Mouse (Mus musculus) 3T3-L1 (cell line): ENCODE data around the gene Map2k6.

Experiments
- DNase-seq: peaks from one replicate; pipeline ENCODE4 v3.0.0-alpha.2; 2015; ENCODE audit warnings: low read depth, low spot score

The Map2k6 gene

DNA sequence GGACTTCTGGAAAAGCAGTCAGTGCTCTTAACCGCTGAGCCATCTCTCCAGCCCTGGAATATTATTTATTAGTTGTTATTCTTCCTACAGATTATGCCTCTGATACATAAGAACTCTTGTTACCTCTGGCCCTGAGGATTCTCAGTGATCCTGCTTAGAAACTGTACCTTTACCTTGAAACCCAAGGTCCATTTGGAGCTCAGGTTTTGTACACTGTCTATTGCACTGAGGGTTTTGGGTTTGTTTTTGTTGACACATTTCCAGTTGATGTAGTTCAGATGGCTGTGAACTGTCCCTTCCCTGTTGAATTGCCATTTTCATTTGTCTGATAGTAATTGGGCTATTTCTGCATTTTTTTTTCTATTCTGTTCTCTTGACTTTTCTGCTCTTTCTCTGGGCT, 85.5 kb downstream of the Map2k6 start:
- no peak for DNase-seq

DNA sequence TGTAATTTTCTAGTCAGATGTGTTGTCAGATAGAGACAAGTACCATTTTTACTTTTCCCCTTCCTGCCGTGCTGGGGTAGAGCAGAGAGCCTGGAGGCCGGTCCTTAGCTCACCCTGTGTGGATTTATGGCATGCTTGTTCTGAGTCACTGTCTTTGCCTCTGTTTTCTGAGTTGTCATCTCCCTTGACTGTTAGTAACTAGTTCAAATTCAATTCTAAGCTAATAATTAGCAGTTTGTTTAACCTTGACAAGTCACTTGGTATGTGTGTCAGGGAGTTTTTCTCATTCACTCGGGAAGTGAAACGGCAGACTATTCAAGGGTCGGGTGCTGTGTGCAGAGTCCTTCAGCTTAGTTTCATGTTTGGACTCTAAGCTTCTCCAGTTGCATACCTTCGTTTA, 86.2 kb downstream of the Map2k6 start:
- DNase-seq: no peak

DNA sequence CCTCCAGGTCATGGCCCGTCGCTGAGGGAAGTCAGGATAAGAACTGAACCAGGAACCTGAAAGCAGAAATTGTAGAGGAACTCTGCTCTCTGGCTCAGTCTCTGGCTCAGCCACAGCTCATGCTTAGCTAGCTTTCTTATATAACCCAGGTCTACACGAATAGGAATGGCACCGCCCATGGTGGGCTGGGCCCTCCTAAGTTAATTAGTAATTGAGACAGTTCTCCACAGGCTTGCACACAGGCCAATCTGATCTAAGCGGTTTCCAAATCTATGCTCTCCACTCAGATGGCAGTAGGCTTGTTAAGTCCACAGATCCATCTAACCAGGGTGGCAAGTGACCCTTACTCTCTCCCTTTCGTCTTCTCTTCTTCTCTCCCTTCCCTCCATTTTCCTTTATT, 88.9 kb downstream of the Map2k6 start:
- no peak for DNase-seq

DNA sequence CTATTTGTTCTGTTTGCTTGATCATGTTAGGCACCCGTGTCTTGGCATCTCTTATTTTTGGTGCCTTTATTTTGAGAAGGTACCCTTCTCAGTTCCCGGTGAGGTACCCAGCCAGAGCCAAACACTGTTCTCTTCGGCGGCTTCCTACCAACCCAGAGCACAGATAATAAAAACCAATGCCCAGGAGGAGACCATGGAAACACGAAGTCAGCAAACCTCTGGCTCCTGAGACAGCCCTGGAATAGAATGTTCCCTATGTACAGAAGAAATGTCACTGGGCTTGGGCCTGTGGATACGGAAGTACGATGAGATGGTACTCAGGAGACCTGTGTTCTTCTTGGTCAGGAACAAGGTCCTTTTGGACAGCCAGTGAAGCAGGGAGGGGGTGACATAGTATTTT, 89.4 kb downstream of the Map2k6 start:
- DNase-seq: no peak

DNA sequence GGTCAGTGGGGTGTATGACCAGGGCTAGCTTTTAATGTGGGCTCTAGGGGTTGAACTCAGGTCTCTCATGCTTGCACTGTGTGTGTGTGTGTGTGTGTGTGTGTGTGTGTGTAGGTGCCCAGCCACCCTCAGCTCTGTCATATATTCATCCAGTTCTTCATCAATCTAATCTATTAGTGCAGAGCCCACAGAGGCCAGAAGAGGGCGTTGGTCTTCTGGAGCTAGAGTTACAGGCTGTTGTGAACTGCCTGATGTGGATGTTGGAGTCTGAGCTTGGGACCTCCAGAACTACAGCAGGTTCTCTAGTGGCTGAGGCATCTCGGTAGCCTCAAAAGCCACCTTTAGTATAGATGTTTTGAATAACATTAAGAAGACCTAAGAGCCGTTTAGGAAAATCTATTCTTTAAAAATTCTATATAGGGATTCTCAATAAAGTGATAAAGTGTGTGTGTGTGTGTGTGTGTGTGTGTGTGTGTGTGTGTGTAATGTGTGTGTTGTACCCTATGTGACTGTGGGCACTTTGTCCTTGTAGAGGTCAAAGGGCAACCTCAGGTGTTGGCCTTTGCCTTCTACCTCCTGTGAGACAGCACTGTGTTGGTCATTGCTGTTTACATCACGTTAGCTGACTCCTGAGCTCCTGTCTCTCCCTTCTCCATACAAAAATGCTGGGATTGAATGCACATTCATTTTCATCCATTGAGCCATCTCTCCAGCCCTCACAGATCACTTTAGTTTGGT, 96.6 kb downstream of the Map2k6 start:
- no peak for DNase-seq

DNA sequence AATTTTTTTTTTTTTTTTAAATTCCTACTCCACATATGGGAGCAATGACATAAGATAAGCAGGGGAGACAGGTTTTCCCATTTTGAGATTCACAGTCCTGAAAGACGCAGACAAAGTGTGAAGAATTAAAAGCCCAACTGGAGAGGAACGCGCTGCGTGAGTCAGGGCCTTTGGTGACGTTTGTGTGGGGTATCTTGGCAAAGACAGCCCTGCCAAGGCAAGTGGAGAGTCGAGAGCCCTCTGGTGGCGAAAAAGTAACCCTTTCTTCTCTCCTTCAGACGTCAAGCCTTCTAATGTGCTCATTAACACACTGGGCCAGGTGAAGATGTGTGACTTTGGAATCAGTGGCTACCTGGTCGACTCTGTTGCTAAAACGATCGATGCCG, 97.1 kb downstream of the Map2k6 start:
- DNase-seq: peak; percentile 70

DNA sequence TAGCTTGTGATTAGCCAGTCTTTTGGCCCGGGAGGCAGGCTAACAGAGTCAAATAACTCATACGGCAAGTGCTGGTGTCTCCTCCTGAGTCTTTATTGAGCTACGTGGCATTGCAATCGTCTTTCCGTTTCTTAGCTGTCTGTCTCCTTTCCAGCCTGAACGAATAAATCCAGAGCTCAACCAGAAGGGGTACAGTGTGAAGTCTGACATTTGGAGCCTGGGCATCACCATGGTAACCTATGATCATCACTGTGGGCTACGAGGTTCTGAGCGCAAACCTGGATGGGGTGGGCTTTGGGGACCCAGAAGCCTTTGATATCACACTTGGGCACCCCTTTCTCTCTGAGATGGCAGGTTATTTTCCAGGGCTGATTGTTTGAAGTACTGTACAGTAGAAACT, 98.8 kb downstream of the Map2k6 start:
- no peak for DNase-seq

DNA sequence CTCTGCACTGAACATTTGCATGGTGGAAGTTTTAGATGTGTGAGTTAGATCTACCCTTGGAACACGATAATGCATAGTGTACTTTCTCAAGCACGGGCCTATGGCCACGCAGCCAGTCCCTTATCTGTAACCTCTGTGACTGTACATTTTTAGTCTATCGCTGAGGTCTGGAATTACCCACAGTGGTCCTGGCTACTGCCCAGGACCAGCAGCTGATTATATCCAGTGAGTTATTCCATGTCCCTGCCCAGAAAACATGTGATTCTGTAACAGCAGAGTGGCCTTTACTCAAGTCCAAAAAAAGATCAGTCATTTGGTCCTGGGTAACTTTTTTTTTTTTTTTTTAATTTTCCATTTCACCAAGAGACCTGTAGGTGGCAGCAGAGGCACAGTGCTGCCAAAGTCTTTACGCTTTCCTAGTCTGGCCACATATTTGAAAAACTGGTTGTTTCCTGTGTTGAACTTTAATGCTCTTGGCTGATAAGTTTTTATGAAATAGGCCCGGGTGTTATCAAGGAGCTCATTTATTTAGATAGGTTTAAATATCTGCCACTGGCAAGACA, 99.8 kb downstream of the Map2k6 start:
- peak; percentile 85 for DNase-seq

DNA sequence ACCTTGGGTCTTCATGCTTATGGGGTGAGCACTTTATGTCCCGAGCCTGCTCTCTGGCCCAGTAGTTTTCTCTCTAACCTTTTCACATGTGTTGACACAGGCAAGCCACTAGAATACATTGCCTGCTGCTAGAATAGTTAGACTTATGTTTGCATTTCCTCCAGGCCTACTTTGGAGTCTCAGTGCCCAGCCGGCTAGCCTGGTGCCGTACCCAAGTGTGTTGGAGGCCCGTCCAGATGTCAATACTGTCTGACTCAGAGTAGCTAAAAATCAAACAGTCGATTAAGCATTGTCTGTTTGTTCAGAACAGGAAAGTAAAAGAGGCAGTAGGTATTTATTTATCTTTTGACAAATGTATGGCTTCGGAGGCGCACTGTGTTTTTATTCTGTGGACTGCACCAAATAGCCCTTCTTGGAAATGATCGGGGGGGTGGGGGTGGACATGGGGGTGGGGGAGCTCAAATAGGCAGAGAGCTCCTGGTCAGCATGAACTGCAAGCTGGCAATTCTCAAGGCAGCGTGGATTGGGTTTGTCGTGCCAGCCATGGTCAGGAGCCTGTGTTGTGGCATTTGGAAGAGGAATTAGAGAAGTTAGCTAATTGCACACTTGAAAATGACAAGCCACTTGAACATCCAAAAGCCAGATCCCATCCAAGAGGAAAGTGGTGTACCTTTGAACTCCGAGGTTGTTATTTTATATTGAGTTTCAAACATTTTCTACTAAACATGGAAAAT, 104.2 kb downstream of the Map2k6 start:
- no peak for DNase-seq

DNA sequence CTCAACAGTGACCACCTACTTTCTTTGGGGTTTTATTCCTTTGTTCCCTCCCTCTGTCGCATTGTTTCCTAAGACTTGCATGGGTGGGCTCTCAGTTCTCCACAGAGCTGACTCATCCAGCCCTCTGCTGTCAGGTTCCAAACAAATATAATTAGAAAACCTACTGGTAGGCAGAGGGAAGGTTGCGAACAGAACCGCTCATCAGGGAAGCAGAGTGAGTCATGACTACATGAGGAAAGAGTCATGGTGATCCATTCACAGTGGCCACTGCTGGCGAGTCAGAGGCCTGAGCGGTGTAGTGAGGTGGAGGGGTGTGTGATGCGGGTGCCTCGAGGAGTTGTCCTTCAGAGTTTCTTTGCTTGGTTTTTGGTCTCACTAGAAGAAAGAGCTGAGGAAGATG, 112.5 kb downstream of the Map2k6 start:
- DNase-seq: peak; percentile 85

DNA sequence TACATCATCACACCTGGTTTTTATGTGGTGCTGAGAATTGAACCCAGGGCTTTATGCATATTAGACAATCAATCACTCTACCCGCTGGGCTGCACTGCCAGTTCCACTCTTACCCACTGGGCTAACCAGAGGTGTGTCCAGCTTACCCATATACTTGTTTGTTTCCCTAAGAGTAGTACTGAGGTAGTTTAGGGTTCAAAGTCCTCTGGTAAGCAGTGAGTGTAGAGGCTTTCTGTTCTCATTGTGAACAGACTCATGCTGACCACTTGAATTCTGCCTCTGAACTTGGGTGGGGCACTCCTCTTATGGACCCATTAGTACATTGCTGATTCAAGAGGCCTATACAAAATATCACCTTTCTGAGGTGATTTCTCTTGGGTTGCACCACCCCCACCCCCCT, 119.7 kb downstream of the Map2k6 start:
- no peak for DNase-seq

DNA sequence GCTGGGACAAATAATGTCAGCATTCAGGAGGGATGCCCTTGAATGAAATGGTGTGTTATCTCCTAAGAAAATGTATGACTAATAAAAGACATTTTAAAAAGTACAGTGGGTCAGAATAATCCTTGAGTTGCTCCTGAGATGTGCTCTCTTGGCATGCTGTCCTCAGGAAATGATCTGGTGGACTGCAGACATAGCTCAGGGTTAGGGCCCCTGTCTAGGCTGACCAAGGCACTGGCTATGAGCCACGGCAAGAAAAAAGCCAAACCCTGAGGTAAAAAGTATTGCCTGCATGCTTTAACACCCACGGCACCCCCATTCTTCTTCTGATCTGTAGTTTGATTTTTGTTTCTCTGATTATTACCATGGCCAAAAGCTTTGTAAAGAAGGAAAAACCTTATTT, 124.0 kb downstream of the Map2k6 start:
- DNase-seq: no peak

DNA sequence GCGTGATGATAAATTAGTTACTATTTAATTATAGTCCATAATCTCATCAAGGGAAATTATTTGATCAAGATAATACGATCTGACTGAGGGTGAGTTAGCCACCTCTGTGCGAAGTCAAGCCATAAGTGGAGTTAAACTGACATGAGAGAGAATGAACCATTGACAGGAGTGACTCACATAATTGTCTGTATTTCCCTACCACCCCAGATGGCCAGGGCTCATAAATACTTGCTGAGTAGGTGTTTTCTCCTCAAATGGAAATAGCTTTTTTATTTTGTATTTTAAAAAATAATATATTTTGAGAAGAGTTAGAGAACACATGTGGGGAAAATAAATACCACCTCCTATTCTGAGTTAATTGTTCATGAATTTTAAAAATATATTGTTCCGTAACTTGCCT, 127.2 kb downstream of the Map2k6 start:
- no peak for DNase-seq

DNA sequence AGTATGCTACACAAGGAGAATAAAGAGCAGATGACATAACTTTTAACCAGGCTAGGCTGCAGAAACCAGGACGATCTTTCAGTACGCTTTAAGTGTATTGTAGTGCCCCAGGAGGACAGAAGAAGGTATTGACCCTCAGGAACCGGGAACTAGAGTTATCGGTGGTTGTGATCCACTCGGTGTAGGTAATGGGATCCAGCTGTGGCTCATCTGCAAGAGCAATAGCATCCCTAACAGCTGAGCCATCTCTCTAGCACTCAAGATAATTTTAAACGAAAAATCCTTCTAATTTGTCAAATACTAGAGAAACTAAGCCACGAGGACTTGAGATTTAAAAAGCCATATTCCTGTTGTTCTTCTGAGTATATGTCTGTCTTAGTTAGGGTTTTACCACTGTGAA, 132.2 kb downstream of the Map2k6 start:
- DNase-seq: peak; percentile 17

DNA sequence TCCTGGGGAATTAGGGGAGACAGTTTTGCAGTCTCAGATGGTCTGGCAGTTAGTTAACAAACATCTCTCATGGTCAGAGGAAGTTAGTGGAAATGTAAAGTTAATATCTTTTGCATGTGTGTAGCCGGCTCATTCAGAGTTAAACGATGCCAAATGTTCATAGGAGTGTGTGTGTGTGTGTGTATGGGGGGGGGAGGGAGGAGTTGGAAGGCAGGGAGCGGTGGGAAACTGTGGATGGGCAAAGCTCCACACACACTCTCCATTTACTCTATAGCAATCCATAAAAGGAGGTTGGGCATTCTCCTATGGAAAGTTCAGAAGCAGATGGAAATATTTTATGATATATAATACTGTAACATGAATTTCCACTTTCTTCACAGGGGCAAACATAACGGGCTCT, 135.9 kb downstream of the Map2k6 start:
- no peak for DNase-seq

DNA sequence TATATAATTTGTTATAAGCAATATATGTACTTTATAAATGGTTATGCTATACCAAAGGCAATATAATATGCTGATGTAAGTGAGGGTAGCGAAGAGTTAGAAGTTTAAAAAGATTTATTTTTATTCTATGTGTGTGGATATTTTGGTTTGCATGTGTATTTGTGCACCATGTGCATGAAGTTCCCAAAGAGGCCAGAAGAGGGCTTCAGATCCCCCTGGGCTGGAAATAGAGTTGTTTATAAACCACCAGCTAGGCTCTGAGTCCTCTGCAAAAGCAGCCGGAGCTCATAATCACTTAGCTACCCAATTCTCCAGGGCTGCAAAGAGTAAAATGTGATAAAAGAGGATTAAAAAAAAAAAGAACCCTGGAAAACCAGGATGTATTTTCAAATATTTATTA, 137.6 kb downstream of the Map2k6 start:
- no peak for DNase-seq

DNA sequence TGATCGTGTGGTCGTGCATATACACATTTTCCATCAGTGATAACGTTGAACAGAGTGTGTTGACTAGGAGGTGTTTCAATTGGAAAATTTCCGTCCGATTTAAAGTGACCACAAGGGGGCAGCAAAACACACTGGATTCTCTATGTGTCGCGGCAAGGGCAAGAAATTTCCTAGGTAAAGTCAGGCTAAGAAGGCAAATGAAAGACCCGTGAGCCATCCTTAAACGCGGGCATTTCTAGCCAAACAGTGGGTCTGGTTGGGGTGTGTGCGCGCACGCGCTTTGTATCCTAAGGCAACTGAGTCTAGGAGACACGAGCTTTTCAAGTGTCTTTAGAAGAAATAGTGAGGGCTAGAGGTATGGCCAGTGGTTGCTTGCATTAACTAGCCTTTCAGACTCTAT, 138.7 kb downstream of the Map2k6 start:
- DNase-seq: peak; percentile 86

DNA sequence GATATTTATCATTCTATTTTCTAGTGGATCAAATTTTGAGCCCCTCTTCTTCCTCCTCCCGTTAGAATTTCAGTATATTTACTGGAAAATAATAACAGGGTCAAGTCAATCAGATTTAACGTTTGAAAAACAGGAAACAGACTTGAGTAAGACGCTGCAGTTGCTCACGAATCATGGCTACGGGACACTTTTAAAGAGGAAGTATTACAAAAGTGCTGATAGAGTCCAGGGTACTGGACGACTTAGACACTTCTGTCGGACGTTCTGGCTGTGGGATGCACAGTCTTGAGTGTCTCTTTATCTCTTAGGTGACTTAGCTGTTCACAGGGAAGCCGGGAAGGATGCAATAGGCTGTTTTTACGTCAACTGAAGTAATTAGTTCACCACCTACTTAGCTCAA, 139.3 kb downstream of the Map2k6 start:
- DNase-seq: no peak

DNA sequence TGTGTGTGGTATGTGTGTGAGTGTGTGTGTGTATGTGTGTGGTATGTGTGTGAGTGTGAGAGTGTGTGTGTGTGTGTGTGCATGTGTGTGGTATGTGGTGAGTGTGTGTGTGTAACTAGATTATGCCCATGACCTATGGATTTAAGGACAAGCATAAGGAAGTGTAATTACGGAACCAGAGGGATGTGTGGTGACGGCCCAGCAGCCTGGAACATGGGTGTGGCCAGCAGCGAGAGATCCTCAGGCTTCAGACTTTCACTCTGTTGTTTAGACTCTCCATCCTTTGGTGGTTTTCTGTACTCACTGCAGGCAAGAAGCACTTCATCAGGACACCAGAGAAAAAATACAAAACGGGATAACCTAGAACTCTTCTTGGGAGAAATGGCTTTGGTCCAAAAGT, 143.0 kb downstream of the Map2k6 start:
- no peak for DNase-seq

DNA sequence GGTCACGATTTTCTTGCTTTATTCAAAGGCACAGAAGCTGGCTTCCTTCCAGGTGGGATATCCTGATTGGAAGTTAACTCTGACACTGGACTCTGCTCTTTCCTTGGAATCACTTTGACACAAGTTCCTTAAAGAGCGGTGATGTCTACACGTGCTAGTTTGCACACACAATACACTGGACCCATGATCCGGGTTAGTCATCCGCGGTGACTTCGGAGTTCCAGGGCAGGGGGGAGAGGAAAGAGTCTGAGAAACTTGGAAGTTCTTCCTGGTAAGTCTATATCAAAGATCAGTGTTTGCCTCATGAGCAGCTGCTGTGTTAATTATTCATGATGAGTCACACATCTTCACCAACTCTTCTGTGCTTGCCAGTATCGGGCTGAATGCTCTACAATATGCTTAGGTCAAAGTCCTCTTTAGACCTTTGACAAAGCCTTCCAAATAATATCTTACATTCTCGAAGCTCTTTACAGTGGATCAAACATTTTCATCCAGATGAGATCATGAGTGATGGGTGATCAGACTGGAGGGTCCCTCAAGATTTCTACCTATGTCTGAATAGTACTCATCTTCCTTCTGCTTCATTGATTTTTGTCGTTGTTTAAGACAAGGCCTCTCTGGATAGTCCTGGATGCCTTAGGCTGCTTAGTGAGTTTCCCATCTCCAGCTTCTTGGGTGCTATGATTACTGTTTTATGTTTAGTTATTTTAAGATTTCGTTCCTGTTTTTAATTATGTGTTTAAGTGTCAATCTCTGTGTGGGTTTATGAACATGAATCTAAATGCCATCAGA, 145.7 kb downstream of the Map2k6 start:
- peak; percentile 44 for DNase-seq

DNA sequence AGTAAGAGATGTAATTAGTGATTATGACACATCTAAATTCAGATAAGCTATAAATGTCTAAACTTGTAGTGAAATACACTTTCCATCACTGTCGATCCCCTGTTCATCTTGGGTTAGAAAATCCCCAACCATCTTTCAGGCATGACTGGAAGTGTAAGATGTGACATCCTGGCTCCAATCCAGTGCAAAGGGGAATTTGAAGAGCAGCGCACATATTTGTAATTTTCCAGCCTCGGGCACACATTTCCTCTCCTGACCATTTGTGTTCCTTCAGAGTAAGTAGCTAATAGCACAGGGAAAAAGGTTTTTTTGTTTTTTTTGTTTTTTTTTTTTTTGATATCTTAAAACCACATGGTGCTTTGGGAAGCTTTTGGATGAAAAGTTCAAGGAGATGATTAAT, 146.5 kb downstream of the Map2k6 start:
- peak; percentile 57 for DNase-seq

DNA sequence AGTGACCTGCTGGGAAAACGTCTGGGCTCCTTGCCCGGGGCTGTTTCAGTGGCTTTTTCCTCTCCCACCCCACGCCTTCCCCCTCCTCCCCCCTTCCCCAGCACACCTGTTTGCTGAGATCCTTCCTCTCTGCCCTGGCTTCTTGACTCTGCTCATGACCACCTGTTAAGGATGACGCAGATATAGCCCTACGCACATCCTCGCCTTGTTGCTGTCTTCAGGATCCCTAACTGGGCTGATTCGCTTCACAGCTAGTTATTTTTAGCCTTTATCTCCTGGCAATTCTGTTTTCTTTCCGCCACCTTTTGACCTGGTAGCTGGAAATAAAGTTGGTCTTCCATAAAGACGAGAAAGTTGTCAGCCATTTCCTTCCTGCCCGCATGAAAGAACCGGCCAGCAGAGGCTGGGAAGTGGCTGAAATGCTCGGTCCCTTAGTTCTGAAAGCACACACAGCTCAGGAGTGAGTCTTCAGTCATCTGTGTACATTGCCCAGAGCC, 152.6 kb downstream of the Map2k6 start:
- DNase-seq: no peak
